Mouse (Mus musculus) myocyte (in vitro differentiated cells): Measurements from ENCODE around the gene Sncg. TPM values are rescaled to one million over a fixed set of nuclear protein-coding genes. Genes with fewer than 3 reads are reported as not detected.

Experiments used
- H3K27me3 ChIP-seq: one replicate; pipeline ENCODE4 v1.6.1; 2011; ENCODE audit not compliant: control insufficient read depth, insufficient read depth, insufficient read length
- H3K36me3 ChIP-seq: one replicate; pipeline ENCODE4 v1.6.1; 2011; ENCODE audit not compliant: control insufficient read depth, insufficient read depth
- H3K4me2 ChIP-seq: one replicate; pipeline ENCODE4 v1.6.1; 2011; ENCODE audit warnings: low read depth, control low read depth
- H3K4me3 ChIP-seq: one replicate; pipeline ENCODE4 v1.5.1; 2011; ENCODE audit warnings: mild to moderate bottlenecking, control low read depth, moderate library complexity
- H3K79me2 ChIP-seq: one replicate; pipeline ENCODE4 v1.6.1; 2011; ENCODE audit not compliant: control insufficient read depth, insufficient read depth
- H3ac ChIP-seq: one replicate; pipeline ENCODE4 v1.6.1; 2011; ENCODE audit not compliant: control insufficient read depth, insufficient read length
- CEBPB ChIP-seq: IDR thresholded peaks from 2 replicates; pipeline ENCODE4 v1.6.1; 2011; ENCODE audit warnings: mild to moderate bottlenecking, moderate library complexity; ENCODE audit not compliant: poor library complexity, insufficient read depth, severe bottlenecking
- E2F4 ChIP-seq: IDR thresholded peaks from one replicate; pipeline ENCODE4 v1.6.1; 2011; ENCODE audit warnings: mild to moderate bottlenecking, control low read depth, moderate library complexity; ENCODE audit not compliant: insufficient read depth
- MAX ChIP-seq: IDR thresholded peaks from one replicate; pipeline ENCODE4 v1.6.1; 2011; ENCODE audit warnings: low read depth, mild to moderate bottlenecking, control low read depth
- MYOD1 ChIP-seq, 3 experiments: IDR thresholded peaks; one replicate each; pipeline ENCODE4 v1.6.1; 2011; ENCODE audit warnings: control low read depth in 2 of 3, low read depth in 2 of 3, mild to moderate bottlenecking in 2 of 3, moderate library complexity in 1 of 3; ENCODE audit not compliant: insufficient read length in 2 of 3, control insufficient read depth in 1 of 3
- MYOG ChIP-seq, 3 experiments: IDR thresholded peaks; one replicate each; pipeline ENCODE4 v1.6.1; 2011; ENCODE audit warnings: control low read depth in 2 of 3, low read depth in 2 of 3, mild to moderate bottlenecking in 2 of 3; ENCODE audit not compliant: insufficient read length in 2 of 3, control insufficient read depth in 1 of 3, insufficient read depth in 1 of 3
- POLR2A ChIP-seq: IDR thresholded peaks from one replicate; pipeline ENCODE4 v1.6.1; 2011; ENCODE audit warnings: low read depth, mild to moderate bottlenecking, control low read depth, moderate library complexity; ENCODE audit not compliant: insufficient read length
- POLR2AphosphoS2 ChIP-seq: IDR thresholded peaks from one replicate; pipeline ENCODE4 v1.6.1; 2011; ENCODE audit warnings: low read depth, control low read depth; ENCODE audit not compliant: insufficient read length
- REST ChIP-seq: IDR thresholded peaks from one replicate; pipeline ENCODE4 v1.6.1; 2011; ENCODE audit warnings: mild to moderate bottlenecking, control low read depth, moderate library complexity; ENCODE audit not compliant: insufficient read depth, insufficient read length
- SRF ChIP-seq: IDR thresholded peaks from one replicate; pipeline ENCODE4 v1.6.1; 2011; ENCODE audit warnings: low read depth; ENCODE audit not compliant: control insufficient read depth, insufficient read length
- TCF12 ChIP-seq: IDR thresholded peaks from one replicate; pipeline ENCODE4 v1.6.1; 2011; ENCODE audit warnings: mild to moderate bottlenecking, control low read depth; ENCODE audit not compliant: poor library complexity, insufficient read depth, severe bottlenecking
- TCF3 ChIP-seq: IDR thresholded peaks from one replicate; pipeline ENCODE4 v1.6.1; 2011; ENCODE audit warnings: low read depth, control low read depth; ENCODE audit not compliant: insufficient read length
- USF1 ChIP-seq: IDR thresholded peaks from one replicate; pipeline ENCODE4 v1.6.1; 2011; ENCODE audit warnings: low read depth, mild to moderate bottlenecking, control low read depth, moderate library complexity
- polyA plus RNA-seq: library from polyadenylated mRNA; unstranded; fragments of >200 nt; fragmentation: generic; extraction: Trizol; gene quantifications from one replicate; pipeline ENCODE4 v1.2.1, GENCODE M21; 2012; ENCODE audit warnings: missing spikeins

The Sncg gene
- polyA plus RNA-seq, 1 experiment, result 1.3 TPM

- no peaks in the 10 kb centered on the region for H3K79me2 ChIP-seq
- H3K4me2 ChIP-seq, result no peak overlapping the region
- H3K27me3 ChIP-seq, result no peaks in the 10 kb centered on the region
- H3K36me3 ChIP-seq, result peaks cover 44% of the 10 kb centered on the region
- no peak overlapping the region for H3ac ChIP-seq
- TF ChIP-seq USF1 (no peak), MAX (no peak)
- no peak overlapping the region for H3K4me3 ChIP-seq
Observed at GRCm38 (mm10) chr14:34343078-34343477, 31.5 kb downstream of the Sncg start.

GRCm38 (mm10) chr14:34341993-34342392 lies 32.6 kb downstream of the Sncg start:
- Histone ChIP-seq H3K27me3 (no peaks in the 10 kb centered on the region), H3K4me3 (no peak overlapping the region), H3K4me2 (no peak overlapping the region), H3K79me2 (no peaks in the 10 kb centered on the region), H3K36me3 (peaks cover 55% of the 10 kb centered on the region), H3ac (no peak overlapping the region)
- TF ChIP-seq SRF (no peak), MYOG (IDR thresholded peaks at IDR 0.05; ENCODE audit: control insufficient read depth in 1 of 3, insufficient read depth in 1 of 3, insufficient read length in 2 of 3, low read depth in 2 of 3) (no peak), POLR2A (no peak), REST (no peak), MAX (no peak), TCF12 (no peak), USF1 (no peak), CEBPB (no peak), MYOD1 (IDR thresholded peaks at IDR 0.05; ENCODE audit: control insufficient read depth in 1 of 3, insufficient read length in 2 of 3, low read depth in 2 of 3) (no peak)

GRCm38 (mm10) chr14:34339446-34339845 lies 35.1 kb downstream of the Sncg start:
- no peaks in the 10 kb centered on the region for H3K79me2 ChIP-seq
- H3K4me2 ChIP-seq, result no peak overlapping the region
- no peaks in the 10 kb centered on the region for H3K27me3 ChIP-seq
- no peak overlapping the region for H3K4me3 ChIP-seq
- H3K36me3 ChIP-seq, result peaks cover 68% of the 10 kb centered on the region
- no peak for TF ChIP-seq POLR2A
- TF ChIP-seq MYOD1 (IDR thresholded peaks at IDR 0.05; ENCODE audit: control insufficient read depth in 1 of 3, insufficient read length in 2 of 3, low read depth in 2 of 3), result peak in 1 of 3 experiments; percentile 3
- no peak for TF ChIP-seq POLR2AphosphoS2
- no peak for TF ChIP-seq USF1
- H3ac ChIP-seq, result no peak overlapping the region

GRCm38 (mm10) chr14:34332476-34332875 lies 42.1 kb downstream of the Sncg start:
- H3K36me3 ChIP-seq, result peaks cover 54% of the 10 kb centered on the region
- TF ChIP-seq MYOG (IDR thresholded peaks at IDR 0.05; ENCODE audit: control insufficient read depth in 1 of 3, insufficient read depth in 1 of 3, insufficient read length in 2 of 3, low read depth in 2 of 3) (no peak), POLR2A (no peak), MAX (no peak), E2F4 (no peak), USF1 (no peak), TCF12 (no peak), REST (no peak)
- no peaks in the 10 kb centered on the region for H3K27me3 ChIP-seq
- no peak overlapping the region for H3K4me3 ChIP-seq
- H3ac ChIP-seq, result no peak overlapping the region
- no peaks in the 10 kb centered on the region for H3K79me2 ChIP-seq
- H3K4me2 ChIP-seq, result no peak overlapping the region

- Histone ChIP-seq H3K79me2 (no peaks in the 10 kb centered on the region), H3K4me3 (no peak overlapping the region), H3ac (no peak overlapping the region), H3K4me2 (no peak overlapping the region), H3K36me3 (peaks cover 54% of the 10 kb centered on the region), H3K27me3 (no peaks in the 10 kb centered on the region)
- TF ChIP-seq CEBPB (no peak), MYOD1 (IDR thresholded peaks at IDR 0.05; ENCODE audit: control insufficient read depth in 1 of 3, insufficient read length in 2 of 3, low read depth in 2 of 3) (no peak), SRF (no peak), MYOG (IDR thresholded peaks at IDR 0.05; ENCODE audit: control insufficient read depth in 1 of 3, insufficient read depth in 1 of 3, insufficient read length in 2 of 3, low read depth in 2 of 3) (no peak), E2F4 (no peak), REST (no peak), TCF12 (no peak), POLR2A (no peak), USF1 (no peak), POLR2AphosphoS2 (no peak), TCF3 (no peak), MAX (no peak)
Observed at GRCm38 (mm10) chr14:34331886-34332285, 42.7 kb downstream of the Sncg start.
